Mouse (Mus musculus): ENCODE measurements around the gene Zc3h18. TPM values are rescaled to one million over a fixed set of nuclear protein-coding genes. Genes with fewer than 3 reads are reported as not detected.

Gene Zc3h18
- polyA plus RNA-seq, 1 experiment = 29.1 TPM

GRCm38 (mm10) chr8:122432443-122433268 lies 56.2 kb downstream of the Zc3h18 start, which contains the start of gene Cyba:
Gene Cyba (minus strand): TSS chr8:122432930.
- WGBS = under 1% methylated on average over 45 of the region's 45 CpGs
- peaks cover 32% of the 10 kb centered on the region for H3K4me1 ChIP-seq (ENCODE audit: control insufficient read depth, insufficient read depth, insufficient read length)
- DNase-seq (ENCODE audit: low read depth in 1 of 2, low spot score in 2 of 2) = peak; percentile 75 to 87

GRCm38 (mm10) chr8:122433269-122433905 lies 57.0 kb downstream of the Zc3h18 start:
- Histone ChIP-seq H3K36me3 (ENCODE audit: control insufficient read depth, insufficient read depth, low read length) (peaks cover 3% of the 10 kb centered on the region; the same call in 1 of the 2 replicates), H3K27ac (ENCODE audit: insufficient read depth, low read length) (peak overlapping the region; percentile 99), H3K27me3 (ENCODE audit: control insufficient read depth, insufficient read depth, low read length) (no peaks in the 10 kb centered on the region), H3K4me3 (ENCODE audit: extremely low read depth, insufficient read depth, insufficient read length) (peak overlapping the region; percentile 88; the same call in 1 of the 2 replicates), H3K4me1 (ENCODE audit: control insufficient read depth, insufficient read depth, insufficient read length) (peaks cover 36% of the 10 kb centered on the region)
- WGBS = 42% methylated on average over 11 of the region's 11 CpGs
- TF ChIP-seq POLR2A (IDR thresholded peaks at IDR 0.05; ENCODE audit: low read depth, low read length) (no peak; the same call in 1 of the 2 replicates), CTCF (IDR thresholded peaks at IDR 0.05; ENCODE audit: extremely low read depth, insufficient read depth, insufficient read length, insufficient replicate concordance) (peak; percentile 31; the same call in 1 of the 2 replicates)
- DNase-seq (ENCODE audit: low read depth in 1 of 2, low spot score in 2 of 2) = no peak

More at GRCm38 (mm10) chr8:122432443-122433268, 56.2 kb downstream of the Zc3h18 start, which contains the start of gene Cyba:
- Histone ChIP-seq H3K36me3 (ENCODE audit: control insufficient read depth, insufficient read depth, low read length) (peaks cover 3% of the 10 kb centered on the region; the same call in 1 of the 2 replicates), H3K4me3 (ENCODE audit: extremely low read depth, insufficient read depth, insufficient read length) (peak within 1 kb of the TSS; percentile 88), H3K27ac (ENCODE audit: insufficient read depth, low read length) (peak within 1 kb of the TSS; percentile 99), H3K27me3 (ENCODE audit: control insufficient read depth, insufficient read depth, low read length) (no peaks in the 10 kb centered on the region)
- TF ChIP-seq CTCF (IDR thresholded peaks at IDR 0.05; ENCODE audit: extremely low read depth, insufficient read depth, insufficient read length, insufficient replicate concordance) = no peak
- peak; percentile 78 for TF ChIP-seq POLR2A (IDR thresholded peaks at IDR 0.05; ENCODE audit: low read depth, low read length)

GRCm38 (mm10) chr8:122435375-122435774 lies 59.0 kb downstream of the Zc3h18 start:
- Histone ChIP-seq H3K4me3 (ENCODE audit: extremely low read depth, insufficient read depth, insufficient read length) (no peak overlapping the region), H3K4me1 (ENCODE audit: control insufficient read depth, insufficient read depth, insufficient read length) (peaks cover 26% of the 10 kb centered on the region), H3K36me3 (ENCODE audit: control insufficient read depth, insufficient read depth, low read length) (no peaks in the 10 kb centered on the region; the same call in 1 of the 2 replicates), H3K27ac (ENCODE audit: insufficient read depth, low read length) (no peak overlapping the region), H3K27me3 (ENCODE audit: control insufficient read depth, insufficient read depth, low read length) (no peaks in the 10 kb centered on the region)
- WGBS = 93% methylated on average over 6 of the region's 6 CpGs
- no peak for TF ChIP-seq POLR2A (IDR thresholded peaks at IDR 0.05; ENCODE audit: low read depth, low read length)
- peak; percentile 9; the same call in 1 of the 2 replicates for TF ChIP-seq CTCF (IDR thresholded peaks at IDR 0.05; ENCODE audit: extremely low read depth, insufficient read depth, insufficient read length, insufficient replicate concordance)
- DNase-seq (ENCODE audit: low read depth in 1 of 2, low spot score in 2 of 2) = no peak

- H3K27ac ChIP-seq (ENCODE audit: insufficient read depth, low read length) = no peak overlapping the region
- H3K36me3 ChIP-seq (ENCODE audit: control insufficient read depth, insufficient read depth, low read length) = no peaks in the 10 kb centered on the region; the same call in 1 of the 2 replicates
- TF ChIP-seq CTCF (IDR thresholded peaks at IDR 0.05; ENCODE audit: extremely low read depth, insufficient read depth, insufficient read length, insufficient replicate concordance) = no peak
- TF ChIP-seq POLR2A (IDR thresholded peaks at IDR 0.05; ENCODE audit: low read depth, low read length) = no peak
- H3K4me3 ChIP-seq (ENCODE audit: extremely low read depth, insufficient read depth, insufficient read length) = no peak overlapping the region
- WGBS = 54% methylated on average over 9 of the region's 9 CpGs
- no peak for DNase-seq (ENCODE audit: low read depth in 1 of 2, low spot score in 2 of 2)
- H3K4me1 ChIP-seq (ENCODE audit: control insufficient read depth, insufficient read depth, insufficient read length) = peaks cover 21% of the 10 kb centered on the region
- no peaks in the 10 kb centered on the region for H3K27me3 ChIP-seq (ENCODE audit: control insufficient read depth, insufficient read depth, low read length)
These were observed 59.7 kb downstream of the Zc3h18 start for GRCm38 (mm10) chr8:122436146-122436545.

- no peak for TF ChIP-seq CTCF (IDR thresholded peaks at IDR 0.05; ENCODE audit: extremely low read depth, insufficient read depth, insufficient read length, insufficient replicate concordance)
- TF ChIP-seq POLR2A (IDR thresholded peaks at IDR 0.05; ENCODE audit: low read depth, low read length) = no peak
- no peak for DNase-seq (ENCODE audit: low read depth in 1 of 2, low spot score in 2 of 2)
- H3K27ac ChIP-seq (ENCODE audit: insufficient read depth, low read length) = peak overlapping the region; percentile 18; the same call in 1 of the 2 replicates
- H3K36me3 ChIP-seq (ENCODE audit: control insufficient read depth, insufficient read depth, low read length) = no peaks in the 10 kb centered on the region; the same call in 1 of the 2 replicates
- peaks cover 21% of the 10 kb centered on the region for H3K4me1 ChIP-seq (ENCODE audit: control insufficient read depth, insufficient read depth, insufficient read length)
- no peak overlapping the region for H3K4me3 ChIP-seq (ENCODE audit: extremely low read depth, insufficient read depth, insufficient read length)
- 82% methylated on average over 20 of the region's 20 CpGs for WGBS
- H3K27me3 ChIP-seq (ENCODE audit: control insufficient read depth, insufficient read depth, low read length) = no peaks in the 10 kb centered on the region
These were observed 60.2 kb downstream of the Zc3h18 start for GRCm38 (mm10) chr8:122436586-122437125.

GRCm38 (mm10) chr8:122437708-122438331 lies 61.4 kb downstream of the Zc3h18 start:
- 63% methylated on average over 13 of the region's 13 CpGs for WGBS
- peak overlapping the region; percentile 56 for H3K4me3 ChIP-seq (ENCODE audit: extremely low read depth, insufficient read depth, insufficient read length)
- H3K27ac ChIP-seq (ENCODE audit: insufficient read depth, low read length) = peak overlapping the region; percentile 89

More at GRCm38 (mm10) chr8:122437708-122438331, 61.4 kb downstream of the Zc3h18 start:
- TF ChIP-seq POLR2A (IDR thresholded peaks at IDR 0.05; ENCODE audit: low read depth, low read length) (no peak), CTCF (IDR thresholded peaks at IDR 0.05; ENCODE audit: extremely low read depth, insufficient read depth, insufficient read length, insufficient replicate concordance) (no peak)
- no peaks in the 10 kb centered on the region; the same call in 1 of the 2 replicates for H3K36me3 ChIP-seq (ENCODE audit: control insufficient read depth, insufficient read depth, low read length)
- no peaks in the 10 kb centered on the region for H3K27me3 ChIP-seq (ENCODE audit: control insufficient read depth, insufficient read depth, low read length)
- no peak for DNase-seq (ENCODE audit: low read depth in 1 of 2, low spot score in 2 of 2)
- H3K4me1 ChIP-seq (ENCODE audit: control insufficient read depth, insufficient read depth, insufficient read length) = peaks cover 24% of the 10 kb centered on the region
